Mouse (Mus musculus) T-helper 1 cell (primary cell): ENCODE data around the gene Ubb.

Experiments
- in situ Hi-C: fragments of 300-600 bp; cut with MboI, MseI; formaldehyde crosslinking; loops from one replicate; pipeline ENCODE4 v1.15.1; 2025; ENCODE audit warnings: high pct_unique_total_duplicates

Ubb gene

GRCm38 (mm10) chr11:62583031-62583430, 32.1 kb downstream of the Ubb start:
- in situ Hi-C loops: loop anchor here (5.0 kb wide), 1 partner anchor 81 kb away; no protein-coding TSS in a partner anchor

- in situ Hi-C loops: loop anchor here (5.0 kb wide), 2 partner anchors 82 to 377 kb away; no protein-coding TSS in a partner anchor
These were observed 33.8 kb downstream of the Ubb start for GRCm38 (mm10) chr11:62584671-62585206.

GRCm38 (mm10) chr11:62587034-62587433, 36.1 kb downstream of the Ubb start:
- in situ Hi-C loops: loop anchor here (5.0 kb wide), 1 partner anchor 380 kb away; no protein-coding TSS in a partner anchor

- in situ Hi-C loops: loop anchor here (5.0 kb wide), 1 partner anchor 382 kb away; no protein-coding TSS in a partner anchor
These were observed 38.4 kb downstream of the Ubb start for GRCm38 (mm10) chr11:62589391-62589790.

GRCm38 (mm10) chr11:62591026-62591425, 40.1 kb downstream of the Ubb start:
- in situ Hi-C loops: no loop called here

GRCm38 (mm10) chr11:62591904-62592575, 41.1 kb downstream of the Ubb start:
- in situ Hi-C loops: no loop called here

DNA sequence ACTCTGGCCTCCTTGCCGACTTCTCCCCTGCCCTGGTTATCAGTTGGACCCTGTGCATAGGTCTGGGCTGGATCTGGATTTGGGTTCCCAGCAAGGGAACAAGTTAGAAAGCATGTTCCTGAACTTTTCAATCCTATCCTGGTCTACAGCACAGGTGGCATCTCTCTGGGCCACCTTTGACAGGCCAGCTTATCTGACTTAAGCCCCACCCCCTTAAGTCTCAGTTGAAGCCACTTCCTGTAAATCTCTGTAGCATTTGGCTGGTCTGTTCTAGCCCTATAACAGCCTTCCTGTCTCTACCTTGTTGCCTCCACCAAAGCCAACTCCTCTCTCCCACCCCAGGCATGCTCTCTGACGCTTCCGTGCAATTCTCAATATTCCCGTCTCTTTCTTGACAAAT, 47.6 kb downstream of the Ubb start:
- in situ Hi-C loops: no loop called here

- in situ Hi-C loops: no loop called here
These were observed 51.0 kb downstream of the Ubb start for GRCm38 (mm10) chr11:62601732-62602618.
